8 mouse cellular contexts compared by ENCODE assay signal in the genomic region with DNA sequence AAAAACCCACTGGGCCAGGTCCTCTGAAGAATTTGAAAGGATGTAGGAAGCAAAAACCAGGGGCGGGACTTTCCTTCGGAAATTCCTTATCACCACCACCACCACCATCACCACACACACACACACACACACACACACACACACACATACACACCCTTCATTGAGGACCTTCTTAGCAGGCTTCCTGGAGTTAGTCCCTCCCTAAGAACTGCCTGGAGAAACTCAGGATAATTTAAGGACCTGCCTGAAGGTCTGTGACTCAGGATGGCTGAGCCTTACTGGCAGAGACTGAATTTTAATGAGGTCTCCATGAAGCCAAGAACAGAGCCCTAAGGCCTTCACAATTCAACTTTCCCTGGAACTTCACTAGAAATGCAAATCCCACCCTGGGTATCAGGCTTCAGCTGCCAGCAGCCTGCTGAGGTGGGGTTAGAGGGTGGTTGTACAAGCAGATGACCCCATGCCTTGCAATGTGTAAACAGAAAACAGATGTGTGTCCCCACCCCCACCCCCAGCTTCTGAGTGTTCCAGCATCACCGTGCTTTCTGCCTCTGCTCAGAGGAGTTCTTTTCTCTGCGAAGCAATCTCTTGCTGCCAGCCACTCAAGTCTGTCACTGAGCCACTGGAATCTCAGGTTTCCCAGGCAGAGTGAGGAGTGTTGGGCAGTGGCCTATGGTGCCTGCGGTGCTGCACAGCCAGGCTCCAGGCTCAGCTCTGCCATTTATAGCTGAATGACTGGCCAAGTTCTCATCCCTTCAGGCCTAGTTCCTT. TPM values are rescaled to one million over a fixed set of nuclear protein-coding genes. Genes with fewer than 3 reads are reported as not detected.
DNase-seq lines count a peak whose midpoint lies in the region; ATAC-seq lines count a peak whose summit lies in the region.

No protein-coding gene starts in this region.

- H3K27me3 ChIP-seq in heart, embryonic 10.5 days (ENCODE audit: insufficient read depth, poor library complexity, severe bottlenecking) = no peaks in the 10 kb centered on the region
- H3K27me3 ChIP-seq in neural tube, embryonic 13.5 days = no peaks in the 10 kb centered on the region

- H3K9me3 ChIP-seq in heart, embryonic 10.5 days = no peaks in the 10 kb centered on the region
- no peaks in the 10 kb centered on the region for H3K9me3 ChIP-seq in neural tube, embryonic 13.5 days

- peak; percentile 53 for DNase-seq in Muller cell, postnatal 12 days (ENCODE audit: inconsistent ontology term)
- peak; percentile 84 for DNase-seq in embryo, embryonic 10.5 days (ENCODE audit: low spot score)
- DNase-seq in heart, embryonic 10.5 days (ENCODE audit: low spot score) = no peak
- peak; percentile 61 to 74 for DNase-seq in kidney, postnatal 25 days
- DNase-seq in thymus, postnatal 10 days (ENCODE audit: low spot score in 2 of 2) = no peak
- no peak for DNase-seq in urinary bladder, postnatal 36 days (ENCODE audit: low spot score in 2 of 2)
- no peak for DNase-seq in frontal cortex, postnatal 14 days (ENCODE audit: low spot score in 2 of 2)

- H3K9ac ChIP-seq in neural tube, embryonic 13.5 days = no peak overlapping the region

- peak; percentile 46; the same call in 1 of the 2 replicates for ATAC-seq in neural tube, embryonic 13.5 days (ENCODE audit: low read depth)

- 5% methylated on average over 5 of the region's 5 CpGs for WGBS in heart, embryonic 10.5 days
- WGBS in neural tube, embryonic 13.5 days = 29% methylated on average over 5 of the region's 5 CpGs

- peaks cover 55% of the 10 kb centered on the region for H3K4me1 ChIP-seq in heart, embryonic 10.5 days
- peaks cover 19% of the 10 kb centered on the region for H3K4me1 ChIP-seq in neural tube, embryonic 13.5 days (replicated peaks)

- no peak overlapping the region for H3K4me3 ChIP-seq in heart, embryonic 10.5 days
- no peak overlapping the region for H3K4me3 ChIP-seq in neural tube, embryonic 13.5 days

- no peaks in the 10 kb centered on the region for H3K36me3 ChIP-seq in heart, embryonic 10.5 days
- H3K36me3 ChIP-seq in neural tube, embryonic 13.5 days = no peaks in the 10 kb centered on the region

- peak overlapping the region; percentile 84 for H3K27ac ChIP-seq in heart, embryonic 10.5 days
- peak overlapping the region; percentile 28 for H3K27ac ChIP-seq in neural tube, embryonic 13.5 days (replicated peaks)

- no peak overlapping the region for H3K4me2 ChIP-seq in neural tube, embryonic 13.5 days

RNA-seq across cellular contexts. Expression of gene Amotl1, which starts 2.4 kb away (rescaled TPM):
- polyA plus RNA-seq in heart, embryonic 10.5 days (2016; fragmentation: Nextera tagmentation; extraction: Ambion mirVana) = 16.8 and 18.6 TPM in 2 replicates
- 8.0 and 9.3 TPM in 2 replicates for polyA plus RNA-seq in neural tube, embryonic 13.5 days (2015; fragmentation: Nextera tagmentation; extraction: Ambion mirVana)

Comparison
In these comparisons a context has a peak if more than half of its experiments do, and no peak if none do; other contexts are left out.
1. DNase-seq: peak in Muller cell, postnatal 12 days (single experiment), embryo, embryonic 10.5 days (single experiment) and kidney, postnatal 25 days (2 of 2); none in heart, embryonic 10.5 days (single experiment), thymus, postnatal 10 days (0 of 2), urinary bladder, postnatal 36 days (0 of 2) and frontal cortex, postnatal 14 days (0 of 2).